Mouse (Mus musculus) CH12.LX (cell line): ENCODE results near the gene Celf2. TPM values are rescaled to one million over a fixed set of nuclear protein-coding genes. Genes with fewer than 3 reads are reported as not detected.

Experiments
- DNase-seq: peaks from one replicate; pipeline ENCODE4 v3.0.0-alpha.2; 2013; ENCODE audit errors: extremely low read depth
- H3K27ac ChIP-seq: 2 replicates; pipeline ENCODE4 v1.5.1; 2012; ENCODE audit warnings: low read depth, mild to moderate bottlenecking, control low read depth, moderate library complexity; ENCODE audit not compliant: insufficient read depth
- H3K27me3 ChIP-seq: replicated peaks from 2 replicates; pipeline ENCODE3; 2012; ENCODE audit warnings: inconsistent platforms
- H3K36me3 ChIP-seq, 2 experiments: replicated peaks in 1 of 2; 2 replicates each; pipeline versions ENCODE3 to v1.6.1; 2012; ENCODE audit warnings: inconsistent platforms in 1 of 2, low read length in 1 of 2, mild to moderate bottlenecking in 1 of 2, mixed read lengths in 1 of 2, moderate library complexity in 1 of 2; ENCODE audit not compliant: control insufficient read depth in 1 of 2, insufficient read depth in 1 of 2
- H3K4me1 ChIP-seq, 2 experiments: 2 replicates each; pipeline ENCODE4 v1.6.1; 2012; ENCODE audit warnings: inconsistent platforms in 1 of 2, moderate library complexity in 1 of 2; ENCODE audit not compliant: insufficient read depth in 2 of 2, control insufficient read depth in 1 of 2
- H3K4me2 ChIP-seq: 2 replicates; pipeline ENCODE4 v1.6.1; 2012; ENCODE audit warnings: low read depth, mild to moderate bottlenecking, control low read depth; ENCODE audit not compliant: poor library complexity, insufficient read depth, severe bottlenecking
- H3K4me3 ChIP-seq, 3 experiments: fragments of 150-350 bp in 1 of 3; sonication (generic) in 1 of 3; replicated peaks in 1 of 3; 2 replicates each; pipeline versions ENCODE3 to v1.5.1; 2011 to 2012; ENCODE audit warnings: low read depth in 2 of 3, low read length in 2 of 3, mild to moderate bottlenecking in 2 of 3, moderate library complexity in 2 of 3, control low read depth in 1 of 3, improper control_type of control experiment in 1 of 3, inconsistent platforms in 1 of 3, mixed read lengths in 1 of 3; ENCODE audit not compliant: poor library complexity in 1 of 3
- H3K79me2 ChIP-seq: replicated peaks from 2 replicates; pipeline ENCODE4 v1.6.1; 2012; ENCODE audit warnings: mild to moderate bottlenecking, moderate library complexity; ENCODE audit not compliant: control insufficient read depth, poor library complexity, insufficient read depth, severe bottlenecking; ENCODE audit errors: extremely low read depth
- H3K9ac ChIP-seq: 2 replicates; pipeline ENCODE4 v1.6.1; 2012; ENCODE audit warnings: low read depth, mild to moderate bottlenecking, control low read depth, moderate library complexity; ENCODE audit not compliant: insufficient read depth
- H3K9me3 ChIP-seq: replicated peaks from 2 replicates; pipeline ENCODE3; 2012; ENCODE audit warnings: low read length, inconsistent platforms, mixed read lengths
- BHLHE40 ChIP-seq: IDR thresholded peaks from 2 replicates; pipeline ENCODE4 v1.6.1; 2011; ENCODE audit warnings: mild to moderate bottlenecking, low read depth, low read length, improper control_type of control experiment
- CHD1 ChIP-seq: IDR thresholded peaks from 2 replicates; pipeline ENCODE4 v1.6.1; 2012; ENCODE audit warnings: low read depth, low read length, improper control_type of control experiment, inconsistent platforms
- CHD2 ChIP-seq: IDR thresholded peaks from 2 replicates; pipeline ENCODE4 v1.6.1; 2011; ENCODE audit warnings: low read length, improper control_type of control experiment
- CTCF ChIP-seq, 2 experiments: IDR thresholded peaks in 1 of 2; conservative IDR thresholded peaks in 1 of 2; 2 replicates each; pipeline ENCODE4 v1.5.1; 2011 to 2012; ENCODE audit warnings: low read depth in 2 of 2, low read length in 2 of 2, improper control_type of control experiment in 1 of 2, inconsistent platforms in 1 of 2, mild to moderate bottlenecking in 1 of 2, moderate library complexity in 1 of 2
- E2F4 ChIP-seq: IDR thresholded peaks from 2 replicates; pipeline ENCODE4 v1.6.1; 2011; ENCODE audit warnings: low read depth, low read length, improper control_type of control experiment; ENCODE audit not compliant: insufficient replicate concordance
- ELF1 ChIP-seq: IDR thresholded peaks from 2 replicates; pipeline ENCODE4 v1.6.1; 2014; ENCODE audit warnings: low read depth, mild to moderate bottlenecking, inconsistent platforms, low read length, improper control_type of control experiment
- EP300 ChIP-seq: IDR thresholded peaks from 2 replicates; pipeline ENCODE4 v1.6.1; 2011; ENCODE audit warnings: low read length, improper control_type of control experiment
- ETS1 ChIP-seq: conservative IDR thresholded peaks from 2 replicates; pipeline ENCODE4 v1.6.1; 2012; ENCODE audit warnings: low read depth, mild to moderate bottlenecking, inconsistent platforms, low read length, improper control_type of control experiment, moderate library complexity
- GABPA ChIP-seq: IDR thresholded peaks from 2 replicates; pipeline ENCODE4 v1.6.1; 2012; ENCODE audit warnings: low read depth, low read length, improper control_type of control experiment, inconsistent platforms; ENCODE audit not compliant: insufficient replicate concordance
- IRF4 ChIP-seq: IDR thresholded peaks from 2 replicates; pipeline ENCODE4 v1.6.1; 2014; ENCODE audit warnings: low read depth, mild to moderate bottlenecking, inconsistent platforms, low read length, improper control_type of control experiment
- JUN ChIP-seq: IDR thresholded peaks from 2 replicates; pipeline ENCODE4 v1.6.1; 2011; ENCODE audit warnings: low read depth, mild to moderate bottlenecking, low read length, improper control_type of control experiment, moderate library complexity; ENCODE audit not compliant: insufficient read depth
- JUND ChIP-seq: conservative IDR thresholded peaks from 2 replicates; pipeline ENCODE4 v1.6.1; 2011; ENCODE audit warnings: low read depth, low read length, improper control_type of control experiment
- MAFK ChIP-seq: IDR thresholded peaks from 2 replicates; pipeline ENCODE4 v1.6.1; 2011; ENCODE audit warnings: low read length, improper control_type of control experiment; ENCODE audit not compliant: insufficient replicate concordance
- MAZ ChIP-seq: IDR thresholded peaks from 2 replicates; pipeline ENCODE4 v1.6.1; 2012; ENCODE audit warnings: low read depth, mild to moderate bottlenecking, inconsistent platforms, low read length, improper control_type of control experiment, moderate library complexity
- MEF2A ChIP-seq: IDR thresholded peaks from 2 replicates; pipeline ENCODE4 v1.6.1; 2014; ENCODE audit warnings: low read depth, mild to moderate bottlenecking, inconsistent platforms, low read length, improper control_type of control experiment, borderline replicate concordance
- MXI1 ChIP-seq: IDR thresholded peaks from 2 replicates; pipeline ENCODE4 v1.6.1; 2011; ENCODE audit warnings: mild to moderate bottlenecking, low read depth, low read length, improper control_type of control experiment
- MYC ChIP-seq: IDR thresholded peaks from 2 replicates; pipeline ENCODE4 v1.6.1; 2011; ENCODE audit warnings: low read depth, mild to moderate bottlenecking, improper control_type of control experiment, low read length
- NRF1 ChIP-seq: IDR thresholded peaks from 2 replicates; pipeline ENCODE4 v1.6.1; 2014; ENCODE audit warnings: low read depth, mild to moderate bottlenecking, inconsistent platforms, low read length, improper control_type of control experiment, moderate library complexity
- POLR2AphosphoS2 ChIP-seq: IDR thresholded peaks from 2 replicates; pipeline ENCODE4 v1.6.1; 2011; ENCODE audit warnings: low read depth, low read length, improper control_type of control experiment
- RCOR1 ChIP-seq: conservative IDR thresholded peaks from 2 replicates; pipeline ENCODE4 v1.6.1; 2012; ENCODE audit warnings: low read depth, mild to moderate bottlenecking, inconsistent platforms, low read length, improper control_type of control experiment
- TBP ChIP-seq: conservative IDR thresholded peaks from 2 replicates; pipeline ENCODE4 v1.6.1; 2011; ENCODE audit warnings: low read depth, low read length, improper control_type of control experiment
- TCF12 ChIP-seq: IDR thresholded peaks from 2 replicates; pipeline ENCODE4 v1.6.1; 2014; ENCODE audit warnings: low read depth, mild to moderate bottlenecking, inconsistent platforms, low read length, improper control_type of control experiment
- USF1 ChIP-seq: IDR thresholded peaks from 2 replicates; pipeline ENCODE4 v1.6.1; 2014; ENCODE audit warnings: low read depth, mild to moderate bottlenecking, inconsistent platforms, low read length, improper control_type of control experiment
- USF2 ChIP-seq: conservative IDR thresholded peaks from 2 replicates; pipeline ENCODE4 v1.6.1; 2011; ENCODE audit warnings: low read depth, low read length, improper control_type of control experiment
- ZC3H11A ChIP-seq: IDR thresholded peaks from 2 replicates; pipeline ENCODE4 v1.6.1; 2012; ENCODE audit warnings: low read depth, mild to moderate bottlenecking, inconsistent platforms, low read length, improper control_type of control experiment
- ZKSCAN1 ChIP-seq: IDR thresholded peaks from 2 replicates; pipeline ENCODE4 v1.6.1; 2012; ENCODE audit warnings: low read depth, inconsistent platforms, low read length, improper control_type of control experiment, borderline replicate concordance
- ZNF384 ChIP-seq: IDR thresholded peaks from 2 replicates; pipeline ENCODE4 v1.6.1; 2012; ENCODE audit warnings: low read depth, low read length, improper control_type of control experiment, inconsistent platforms
- dilution Hi-C: fragments of 300-500 bp; cut with MboI; formaldehyde crosslinking; loops from 2 replicates; pipeline ENCODE4 v1.14.3; 2020; ENCODE audit warnings: low sequenced_read_pairs; ENCODE audit not compliant: extremely low pct_unique_long_range_greater_than_20kb, extremely low pct_ligation_motif_present
- in situ Hi-C: fragments of 300-500 bp; cut with MboI; formaldehyde crosslinking; loops from 3 replicates; pipeline ENCODE4 v1.14.3; 2019; ENCODE audit warnings: low sequenced_read_pairs, low pct_ligation_motif_present, low pct_unique_long_range_greater_than_20kb, mixed read lengths
- polyA plus RNA-seq: library from polyadenylated mRNA; unstranded; fragments of >175 nt; gene quantifications from 2 replicates; pipeline ENCODE4 v1.2.1, GENCODE M21; 2012; ENCODE audit warnings: low read depth; ENCODE audit not compliant: insufficient read length
- total RNA-seq, 2 experiments: library from RNA; depleted of rRNA; stranded (reverse); fragments of 300-350 nt in 1 of 2; fragments of >200 nt in 1 of 2; gene quantifications; 2 replicates each; pipeline ENCODE4 v1.2.3; 2012 to 2014

The Celf2 gene
- total and polyA plus RNA-seq, 3 experiments, result 51.0 to 143 (median 103) TPM

DNA sequence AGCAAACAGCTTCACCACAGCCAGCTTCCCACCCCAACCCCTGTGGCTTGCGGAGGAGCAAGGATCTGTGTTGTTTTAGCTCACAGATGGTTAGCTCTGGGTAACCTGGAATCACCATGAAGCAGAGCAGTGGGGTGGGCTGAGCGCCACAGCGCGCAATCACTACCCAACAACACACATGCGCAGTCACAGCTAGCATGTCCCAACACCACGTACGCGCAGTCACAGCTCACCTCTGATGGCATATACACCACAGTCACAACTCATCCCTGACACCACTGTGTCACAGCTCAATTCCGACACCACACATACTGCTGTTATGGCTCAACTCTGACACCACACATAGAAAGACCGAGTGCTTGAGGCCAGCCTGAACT is 985.5 kb downstream of the Celf2 start:
- in situ Hi-C loops, result no loop called here

DNA sequence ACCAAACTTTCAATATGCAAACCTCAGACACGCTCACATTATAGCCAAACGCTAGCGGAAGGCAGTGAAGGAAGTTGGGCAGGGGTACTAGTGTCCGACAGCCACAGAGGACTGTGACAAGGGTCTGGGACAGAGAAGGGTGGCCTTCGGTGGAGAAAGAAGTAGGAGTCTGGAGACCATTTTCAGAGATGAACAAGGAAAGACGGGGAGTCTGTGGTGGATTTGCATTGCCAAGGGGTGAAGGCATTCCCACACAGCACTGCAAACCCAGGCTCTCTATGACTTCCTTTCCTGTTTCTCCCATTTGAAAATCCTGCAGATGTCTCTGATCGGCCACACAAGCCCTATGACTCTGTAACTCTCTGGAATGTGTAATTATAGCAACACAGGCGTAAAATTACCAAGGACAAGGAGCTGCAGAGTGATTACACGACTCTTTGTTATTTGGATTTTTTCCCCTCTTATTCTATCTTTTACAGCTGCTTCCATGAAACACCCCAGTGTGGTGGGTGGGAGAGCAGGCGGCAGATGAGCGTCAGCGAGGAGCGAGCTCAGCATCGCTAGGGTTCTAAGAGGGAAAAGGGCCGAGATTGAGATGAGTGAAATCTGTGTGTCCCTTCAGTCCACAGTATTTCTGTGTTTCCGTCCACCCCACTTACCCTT is 986.0 kb downstream of the Celf2 start:
- no peak for DNase-seq
- Histone ChIP-seq H3K27ac (no peak overlapping the region), H3K27me3 (no peaks in the 10 kb centered on the region), H3K36me3 (no peaks in the 10 kb centered on the region), H3K4me1 (peaks cover 0 to 27% of the 10 kb centered on the region in 2 experiments), H3K4me3 (no peak overlapping the region), H3K4me2 (no peak overlapping the region), H3K9me3 (no peaks in the 10 kb centered on the region), H3K9ac (no peak overlapping the region), H3K79me2 (no peaks in the 10 kb centered on the region)
- in situ Hi-C loops, result no loop called here
- dilution Hi-C loops, result no loop called here
- TF ChIP-seq CTCF (conservative IDR thresholded peaks at IDR 0.05 in 1 of 2, IDR thresholded peaks at IDR 0.05 in 1 of 2; ENCODE audit: low read depth in 2 of 2, low read length in 2 of 2) (no peak), JUN (no peak), RCOR1 (no peak), CHD1 (no peak), TBP (no peak), NRF1 (no peak), USF2 (no peak), ELF1 (no peak), EP300 (no peak), ETS1 (no peak), CHD2 (no peak), USF1 (no peak), IRF4 (no peak), E2F4 (no peak), MEF2A (no peak)

More for the DNA sequence above, 985.5 kb downstream of the Celf2 start:
- Histone ChIP-seq H3K27me3 (no peaks in the 10 kb centered on the region), H3K36me3 (no peaks in the 10 kb centered on the region), H3K4me3 (no peak overlapping the region), H3K79me2 (no peaks in the 10 kb centered on the region), H3K27ac (no peak overlapping the region), H3K4me2 (no peak overlapping the region), H3K9ac (no peak overlapping the region), H3K4me1 (peaks cover 0 to 27% of the 10 kb centered on the region in 2 experiments)
- DNase-seq, result no peak
- dilution Hi-C loops, result no loop called here
- TF ChIP-seq POLR2AphosphoS2, result no peak
- no peak for TF ChIP-seq ZC3H11A
- TF ChIP-seq USF1, result no peak
- no peak for TF ChIP-seq ZNF384
- TF ChIP-seq ZKSCAN1, result no peak
- TF ChIP-seq JUND, result no peak
- no peak for TF ChIP-seq TCF12
- TF ChIP-seq MEF2A, result no peak
- TF ChIP-seq USF2, result no peak
- no peak for TF ChIP-seq MYC
- TF ChIP-seq BHLHE40, result no peak
- no peak for TF ChIP-seq MXI1
- TF ChIP-seq RCOR1, result no peak
- TF ChIP-seq MAZ, result no peak
- TF ChIP-seq JUN, result no peak
- TF ChIP-seq MAFK, result no peak
- no peak for TF ChIP-seq IRF4
- no peak for TF ChIP-seq CHD2
- no peak for TF ChIP-seq GABPA
- TF ChIP-seq, all 38 proteins: peak for 0
- H3K9me3 ChIP-seq, result no peaks in the 10 kb centered on the region
